15 mouse cellular contexts compared by ENCODE assay signal in the genomic region with DNA sequence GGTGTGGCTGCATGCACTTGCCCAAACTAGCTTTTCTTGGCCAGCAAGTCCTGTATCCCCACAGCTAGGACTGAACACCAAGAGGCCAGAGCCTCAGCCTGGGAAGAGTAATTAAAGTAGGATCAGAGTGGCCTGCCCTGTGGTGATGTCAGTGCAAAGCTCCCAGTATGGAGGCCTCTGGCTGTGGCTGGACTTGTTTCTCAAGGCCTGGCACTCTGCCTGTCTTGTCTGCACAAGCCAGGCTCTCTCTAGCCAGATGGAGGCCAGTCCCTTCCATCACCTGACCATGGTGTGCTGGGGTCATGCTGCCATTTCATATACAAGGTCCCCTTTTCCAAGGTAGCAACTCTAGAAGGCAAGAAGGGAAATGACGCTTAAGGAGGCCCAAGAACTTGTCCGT. TPM values are rescaled to one million over a fixed set of nuclear protein-coding genes. Genes with fewer than 3 reads are reported as not detected.
DNase-seq lines count a peak whose midpoint lies in the region; ATAC-seq and TF ChIP-seq lines count a peak whose summit lies in the region.
"Had no signal": no experiment of that assay in that cellular context is flagged by ENCODE, and none has a peak within 500 bp of the region (broad histone marks: within the 10 kb centered on the region; RNA-seq: fewer than 3 reads in every experiment).

No protein-coding gene starts in this region.

- TF ChIP-seq POLR2A in cerebellum, adult 2 months (IDR thresholded peaks at IDR 0.05; ENCODE audit: borderline replicate concordance, insufficient read depth, low read length): no peak

- H3K36me3 ChIP-seq in forebrain, embryonic 13.5 days (ENCODE audit: poor library complexity, severe bottlenecking): no peaks in the 10 kb centered on the region
- H3K36me3 ChIP-seq: hindbrain, embryonic 12.5 days had no signal

- no peak overlapping the region for H3K4me2 ChIP-seq in forebrain, embryonic 13.5 days
- H3K4me2 ChIP-seq: hindbrain, embryonic 12.5 days; lung, embryonic 14.5 days had no signal

- H3K4me3 ChIP-seq in cerebellum, adult 2 months (replicated peaks; ENCODE audit: insufficient read depth, low read depth, low read length): no peak overlapping the region
- H3K4me3 ChIP-seq in forebrain, embryonic 13.5 days: no peak overlapping the region
- H3K4me3 ChIP-seq: hindbrain, embryonic 12.5 days; megakaryocyte, embryonic 14.5 days had no signal

- no peak overlapping the region for H3K27ac ChIP-seq in cerebellum, adult 2 months (ENCODE audit: insufficient read depth, low read length)
- H3K27ac ChIP-seq in forebrain, embryonic 13.5 days: no peak overlapping the region
- H3K27ac ChIP-seq: hindbrain, embryonic 12.5 days had no signal

- DNase-seq in cerebellum, adult 11 months: peak; percentile 4
- peak; percentile 27 for DNase-seq in ovary, adult 18-20 months (ENCODE audit: low spot score)
- no peak for DNase-seq in ovary, postnatal 10 days (ENCODE audit: low spot score)
- DNase-seq in cerebellum, adult 2 months: peak; percentile 14 to 49
- peak; percentile 38 to 40 for DNase-seq in urinary bladder, postnatal 36 days (ENCODE audit: low spot score in 2 of 2)
- DNase-seq: embryo, embryonic 11 days; kidney, adult 8-10 months; liver; lung, embryonic 14.5 days; right cerebral cortex, postnatal 25 days had no signal

- H3K4me1 ChIP-seq in cerebellum, adult 2 months (ENCODE audit: control insufficient read depth, insufficient read depth, low read length): peaks cover 4% of the 10 kb centered on the region
- no peaks in the 10 kb centered on the region for H3K4me1 ChIP-seq in forebrain, embryonic 13.5 days
- H3K4me1 ChIP-seq: hindbrain, embryonic 12.5 days had no signal

- no peak for ATAC-seq in cerebellum, adult (ENCODE audit: insufficient number of reproducible peaks, low FRiP score, low TSS enrichment)
- no peak for ATAC-seq in forebrain, embryonic 13.5 days
- ATAC-seq in frontal cortex, adult (ENCODE audit: low TSS enrichment): no peak

- no peaks in the 10 kb centered on the region for H3K27me3 ChIP-seq in cerebellum, adult 2 months (ENCODE audit: control insufficient read depth, insufficient read depth, low read length)
- H3K27me3 ChIP-seq in forebrain, embryonic 13.5 days: no peaks in the 10 kb centered on the region
- H3K27me3 ChIP-seq: hindbrain, embryonic 12.5 days had no signal

- 70% methylated on average over 2 of the region's 2 CpGs for WGBS in cerebellum, adult 2 months
- 89% methylated on average over 2 of the region's 2 CpGs for WGBS in forebrain, embryonic 13.5 days

- H3K9me3 ChIP-seq in forebrain, embryonic 13.5 days (replicated peaks): no peaks in the 10 kb centered on the region
- H3K9me3 ChIP-seq: hindbrain, embryonic 12.5 days; megakaryocyte, embryonic 14.5 days had no signal

- no peak overlapping the region for H3K9ac ChIP-seq in forebrain, embryonic 13.5 days
- H3K9ac ChIP-seq: hindbrain, embryonic 12.5 days; lung, embryonic 14.5 days had no signal

- TF ChIP-seq CTCF in cerebellum, adult 2 months (IDR thresholded peaks at IDR 0.05; ENCODE audit: borderline replicate concordance, insufficient read depth, low read depth, low read length): no peak

RNA-seq across cellular contexts. Expression of a gene that starts 51.0 kb away (rescaled TPM):
- 22.1 and 22.4 TPM in 2 replicates for polyA plus RNA-seq in cerebellum, adult 2 months (2012; rRNA removed)
- polyA plus RNA-seq in forebrain, embryonic 13.5 days (2015; fragmentation: Nextera tagmentation; extraction: Ambion mirVana): 1.9 and 2.1 TPM in 2 replicates
